Mouse (Mus musculus): ENCODE data around the gene Gmeb2.

- TF ChIP-seq CTCF (conservative IDR thresholded peaks at IDR 0.05; ENCODE audit: insufficient read depth, insufficient read length, low read depth, low read length) (peak; percentile 54), POLR2A (IDR thresholded peaks at IDR 0.05; ENCODE audit: low read depth, low read length) (no peak)
These were observed 19.4 kb upstream of the Gmeb2 start for GRCm38 (mm10) chr2:181307144-181307804.

Data from kidney, adult 2 months (tissue).